Mouse (Mus musculus): Measurements from ENCODE around the gene Sart3. TPM values are rescaled to one million over a fixed set of nuclear protein-coding genes. Genes with fewer than 3 reads are reported as not detected.

Sart3 gene
- total RNA-seq, 1 experiment, result 78.0 TPM

DNA sequence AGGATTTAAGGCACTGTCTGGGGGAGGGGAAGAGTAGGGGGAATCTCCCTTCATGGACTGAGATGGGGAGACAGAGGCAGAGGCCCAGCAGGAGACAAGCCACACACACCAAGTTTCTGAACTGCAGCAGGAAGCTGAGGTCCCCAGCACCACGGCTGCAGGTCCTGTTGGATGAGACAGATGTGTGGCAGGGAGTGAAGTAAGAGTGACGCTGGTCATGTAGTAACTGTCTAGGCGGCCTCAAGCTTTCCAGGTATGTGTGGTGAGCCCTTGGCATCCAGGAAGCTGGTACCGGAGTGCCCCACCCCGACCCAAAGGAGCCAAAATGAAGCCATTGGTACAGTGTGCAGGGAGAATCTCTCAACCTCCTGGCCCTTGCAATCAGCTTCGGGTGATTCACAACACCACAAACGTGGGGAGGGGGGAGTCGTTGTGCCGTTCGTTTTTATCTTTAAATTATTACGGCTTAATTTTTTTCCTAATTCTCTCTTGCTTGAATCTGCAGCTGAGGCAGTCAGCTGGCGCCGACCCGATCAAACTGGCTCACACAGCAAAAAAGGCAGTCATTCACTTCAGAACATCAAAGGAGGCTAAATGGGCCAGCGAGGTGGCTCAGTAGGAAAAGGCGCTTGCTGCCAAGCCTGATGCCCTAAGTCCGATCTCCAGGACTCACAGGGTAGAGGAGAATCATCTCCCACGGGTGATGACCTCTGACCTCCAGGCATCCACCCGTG lies 25.0 kb upstream of the Sart3 start:
- TF ChIP-seq ZC3H11A (IDR thresholded peaks at IDR 0.05; ENCODE audit: borderline replicate concordance, low read depth, low read length) (no peak), MAFK (IDR thresholded peaks at IDR 0.05; ENCODE audit: insufficient read depth, low read depth, low read length) (no peak), HCFC1 (IDR thresholded peaks at IDR 0.05; ENCODE audit: borderline replicate concordance, insufficient read depth, low read length) (no peak), ZNF384 (IDR thresholded peaks at IDR 0.05; ENCODE audit: low read depth, low read length) (no peak), CHD2 (IDR thresholded peaks at IDR 0.05; ENCODE audit: low read depth, low read length) (no peak)
- in situ Hi-C loops (cut with MboI; ENCODE audit: low sequenced_read_pairs in 2 of 2, unreplicated experiment in 2 of 2), result no loop called here
- H3K27ac ChIP-seq (ENCODE audit: insufficient read depth, low read depth, low read length, poor library complexity, severe bottlenecking), result no peak overlapping the region
- H3K4me1 ChIP-seq (ENCODE audit: control insufficient read depth in 2 of 2, insufficient read depth in 2 of 2, low read length in 2 of 2, poor library complexity in 1 of 2), result peaks cover 4 to 16% of the 10 kb centered on the region in 2 experiments; a peak in 3 of 4 replicates
- peak overlapping the region in 1 of 2 experiments; percentile 36; a peak in 1 of 4 replicates for H3K4me3 ChIP-seq (ENCODE audit: insufficient read depth in 1 of 2, low read depth in 1 of 2, low read length in 2 of 2, poor library complexity in 1 of 2, severe bottlenecking in 1 of 2)
- no peak overlapping the region for H3K9ac ChIP-seq (ENCODE audit: insufficient read depth, low read depth, low read length, poor library complexity, severe bottlenecking)
- no peaks in the 10 kb centered on the region for H3K36me3 ChIP-seq (ENCODE audit: control insufficient read depth, insufficient read depth, low read length, poor library complexity, severe bottlenecking)
- no peak for DNase-seq (ENCODE audit: low read depth, low spot score)
- H3K9me3 ChIP-seq (ENCODE audit: control insufficient read depth, insufficient read depth, low read depth, low read length), result no peaks in the 10 kb centered on the region

DNA sequence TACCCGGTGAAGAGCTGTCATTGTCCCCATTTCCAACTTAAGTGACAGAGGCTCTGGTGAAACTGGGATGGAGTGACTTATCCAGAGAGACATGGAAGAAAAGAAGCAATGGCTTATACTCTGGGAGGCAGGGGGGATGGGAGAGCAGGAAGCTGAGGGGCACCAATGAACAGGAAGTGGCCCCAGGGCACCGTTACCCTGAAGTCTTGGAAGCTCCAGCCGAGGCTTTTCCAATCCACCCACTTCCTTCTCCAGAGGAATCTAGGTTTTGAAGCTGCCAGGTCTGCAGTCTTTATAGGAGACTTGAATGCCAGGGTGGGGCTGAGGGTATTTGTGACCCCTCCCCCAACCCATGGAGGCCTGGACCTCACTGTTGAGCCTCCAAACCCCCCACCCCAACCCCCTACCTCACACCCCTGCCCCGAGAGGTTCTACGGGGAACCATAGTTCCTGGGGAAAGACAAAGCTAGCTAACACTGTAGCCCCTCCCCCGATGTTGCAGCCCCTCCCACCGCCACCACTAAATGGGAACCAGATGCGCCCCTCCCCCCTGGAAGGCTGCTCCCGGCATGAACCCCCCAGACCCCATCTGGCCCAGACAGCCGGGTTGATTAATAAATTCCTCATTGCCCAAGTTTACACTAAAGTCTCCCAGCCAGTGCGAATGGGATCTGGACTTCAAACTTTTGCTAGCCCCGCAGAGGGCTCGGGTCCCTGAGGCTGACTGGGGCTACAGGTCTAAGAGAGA lies 24.3 kb upstream of the Sart3 start:
- H3K27ac ChIP-seq (ENCODE audit: insufficient read depth, low read depth, low read length, poor library complexity, severe bottlenecking), result no peak overlapping the region
- in situ Hi-C loops (cut with MboI; ENCODE audit: low sequenced_read_pairs in 2 of 2, unreplicated experiment in 2 of 2), result no loop called here
- H3K36me3 ChIP-seq (ENCODE audit: control insufficient read depth, insufficient read depth, low read length, poor library complexity, severe bottlenecking), result no peaks in the 10 kb centered on the region
- no peaks in the 10 kb centered on the region for H3K9me3 ChIP-seq (ENCODE audit: control insufficient read depth, insufficient read depth, low read depth, low read length)
- peak overlapping the region in 1 of 2 experiments; percentile 36; a peak in 1 of 4 replicates for H3K4me3 ChIP-seq (ENCODE audit: insufficient read depth in 1 of 2, low read depth in 1 of 2, low read length in 2 of 2, poor library complexity in 1 of 2, severe bottlenecking in 1 of 2)
- no peak overlapping the region for H3K9ac ChIP-seq (ENCODE audit: insufficient read depth, low read depth, low read length, poor library complexity, severe bottlenecking)
- peaks cover 4 to 19% of the 10 kb centered on the region in 2 experiments; a peak in 3 of 4 replicates for H3K4me1 ChIP-seq (ENCODE audit: control insufficient read depth in 2 of 2, insufficient read depth in 2 of 2, low read length in 2 of 2, poor library complexity in 1 of 2)
- DNase-seq (ENCODE audit: low read depth, low spot score), result no peak
- TF ChIP-seq ZC3H11A (IDR thresholded peaks at IDR 0.05; ENCODE audit: borderline replicate concordance, low read depth, low read length), result no peak
- TF ChIP-seq ZNF384 (IDR thresholded peaks at IDR 0.05; ENCODE audit: low read depth, low read length), result no peak
- no peak for TF ChIP-seq MAFK (IDR thresholded peaks at IDR 0.05; ENCODE audit: insufficient read depth, low read depth, low read length)
- TF ChIP-seq CHD2 (IDR thresholded peaks at IDR 0.05; ENCODE audit: low read depth, low read length), result no peak
- no peak for TF ChIP-seq HCFC1 (IDR thresholded peaks at IDR 0.05; ENCODE audit: borderline replicate concordance, insufficient read depth, low read length)

DNA sequence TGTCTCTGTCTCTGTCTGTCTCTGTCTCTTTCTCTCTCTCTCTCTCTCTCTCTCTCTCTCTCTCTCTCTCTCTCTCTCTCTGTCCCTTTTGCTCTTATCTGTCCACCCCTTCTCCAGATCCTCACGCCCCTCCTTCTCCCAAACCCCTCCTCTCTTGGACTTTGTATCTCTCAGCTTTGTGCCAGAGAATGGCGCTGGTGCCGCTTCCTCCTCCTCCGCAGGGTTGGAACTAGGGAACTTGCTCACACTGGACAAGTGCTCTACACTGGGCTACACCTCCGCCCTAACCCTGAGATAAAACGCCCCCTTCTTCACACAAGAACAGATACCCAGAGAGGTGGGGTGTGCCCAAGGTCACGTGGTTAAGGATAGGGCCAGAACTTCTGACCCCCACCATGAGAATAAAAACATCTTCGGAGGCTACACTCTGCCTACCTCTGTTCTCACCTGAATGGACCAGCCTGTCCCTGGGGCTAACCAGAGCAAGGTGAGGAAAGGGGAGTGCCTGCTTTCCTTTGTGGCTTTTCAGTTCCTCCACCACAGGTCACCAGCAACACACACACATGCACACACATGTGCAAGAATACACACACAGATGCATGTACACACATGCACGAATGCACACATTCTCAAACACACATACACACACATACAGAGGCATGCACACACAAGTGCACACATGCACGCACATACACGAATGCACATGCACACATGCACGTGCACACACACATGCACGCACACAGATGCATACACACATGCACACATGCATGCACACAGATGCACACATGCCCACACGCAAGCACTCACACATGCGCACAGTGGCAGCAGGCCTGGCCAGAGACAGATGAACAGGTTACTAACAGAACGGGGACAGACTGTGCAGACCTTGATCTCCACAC lies 19.1 kb upstream of the Sart3 start:
- no peak overlapping the region for H3K27ac ChIP-seq (ENCODE audit: insufficient read depth, low read depth, low read length, poor library complexity, severe bottlenecking)
- no peak overlapping the region for H3K4me3 ChIP-seq (ENCODE audit: insufficient read depth in 1 of 2, low read depth in 1 of 2, low read length in 2 of 2, poor library complexity in 1 of 2, severe bottlenecking in 1 of 2)
- in situ Hi-C loops (cut with MboI; ENCODE audit: low sequenced_read_pairs in 2 of 2, unreplicated experiment in 2 of 2), result no loop called here
- no peaks in the 10 kb centered on the region for H3K9me3 ChIP-seq (ENCODE audit: control insufficient read depth, insufficient read depth, low read depth, low read length)
- no peak overlapping the region for H3K9ac ChIP-seq (ENCODE audit: insufficient read depth, low read depth, low read length, poor library complexity, severe bottlenecking)
- no peaks in the 10 kb centered on the region for H3K36me3 ChIP-seq (ENCODE audit: control insufficient read depth, insufficient read depth, low read length, poor library complexity, severe bottlenecking)
- no peak for DNase-seq (ENCODE audit: low read depth, low spot score)
- H3K4me1 ChIP-seq (ENCODE audit: control insufficient read depth in 2 of 2, insufficient read depth in 2 of 2, low read length in 2 of 2, poor library complexity in 1 of 2), result peaks cover 0 to 10% of the 10 kb centered on the region in 2 experiments; a peak in 2 of 4 replicates
- TF ChIP-seq MAFK (IDR thresholded peaks at IDR 0.05; ENCODE audit: insufficient read depth, low read depth, low read length), result no peak
- no peak for TF ChIP-seq HCFC1 (IDR thresholded peaks at IDR 0.05; ENCODE audit: borderline replicate concordance, insufficient read depth, low read length)
- no peak for TF ChIP-seq ZNF384 (IDR thresholded peaks at IDR 0.05; ENCODE audit: low read depth, low read length)
- no peak for TF ChIP-seq ZC3H11A (IDR thresholded peaks at IDR 0.05; ENCODE audit: borderline replicate concordance, low read depth, low read length)
- TF ChIP-seq CHD2 (IDR thresholded peaks at IDR 0.05; ENCODE audit: low read depth, low read length), result no peak

Measured in ES-E14 (cell line).